Mouse (Mus musculus) c-Kit-positive CD71-positive TER-119-negative erythroid progenitor cells, embryonic 14.5 days (primary cell): ENCODE results near the gene Spint1.

Source experiments
- DNase-seq: peaks from one replicate; pipeline ENCODE4 v3.0.0-alpha.2; 2013; ENCODE audit warnings: low read depth

Gene Spint1

DNA sequence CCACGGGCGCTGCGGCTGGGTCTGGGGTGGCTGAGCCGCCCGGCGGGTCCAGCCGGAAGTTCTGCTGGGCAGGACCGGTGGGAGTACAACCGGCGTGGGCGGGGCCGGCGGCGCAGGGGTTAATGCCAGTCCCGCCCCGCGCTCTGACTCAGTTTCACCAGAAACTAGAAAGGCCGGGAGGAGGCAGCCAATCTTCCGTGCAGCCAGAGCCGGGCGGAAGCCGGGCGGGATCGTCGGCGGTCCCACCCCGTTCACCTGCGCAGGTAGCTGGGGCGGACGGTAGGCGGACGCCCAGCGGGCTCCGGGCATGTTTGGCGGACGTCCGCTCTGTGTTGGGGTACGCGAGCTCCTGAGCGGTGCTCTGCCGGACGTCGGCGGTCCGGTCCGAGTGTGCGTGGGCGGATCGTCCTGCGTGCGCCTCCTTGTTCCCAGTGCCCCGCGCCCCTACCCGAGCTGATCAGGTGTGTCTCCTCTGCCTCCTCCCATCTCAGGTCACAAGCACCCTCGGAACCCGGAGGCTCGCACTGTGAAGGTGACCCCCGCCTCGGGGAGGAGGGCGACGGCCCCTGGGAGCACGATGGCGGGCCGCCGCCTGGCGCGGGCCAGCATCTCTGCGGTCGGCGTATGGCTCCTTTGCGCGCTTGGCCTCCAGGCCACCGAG lies at the start of gene Spint1:
Gene Spint1, plus strand, starts transcription at position 153 of the 661 bp plus-strand sequence.
- no peak for DNase-seq

DNA sequence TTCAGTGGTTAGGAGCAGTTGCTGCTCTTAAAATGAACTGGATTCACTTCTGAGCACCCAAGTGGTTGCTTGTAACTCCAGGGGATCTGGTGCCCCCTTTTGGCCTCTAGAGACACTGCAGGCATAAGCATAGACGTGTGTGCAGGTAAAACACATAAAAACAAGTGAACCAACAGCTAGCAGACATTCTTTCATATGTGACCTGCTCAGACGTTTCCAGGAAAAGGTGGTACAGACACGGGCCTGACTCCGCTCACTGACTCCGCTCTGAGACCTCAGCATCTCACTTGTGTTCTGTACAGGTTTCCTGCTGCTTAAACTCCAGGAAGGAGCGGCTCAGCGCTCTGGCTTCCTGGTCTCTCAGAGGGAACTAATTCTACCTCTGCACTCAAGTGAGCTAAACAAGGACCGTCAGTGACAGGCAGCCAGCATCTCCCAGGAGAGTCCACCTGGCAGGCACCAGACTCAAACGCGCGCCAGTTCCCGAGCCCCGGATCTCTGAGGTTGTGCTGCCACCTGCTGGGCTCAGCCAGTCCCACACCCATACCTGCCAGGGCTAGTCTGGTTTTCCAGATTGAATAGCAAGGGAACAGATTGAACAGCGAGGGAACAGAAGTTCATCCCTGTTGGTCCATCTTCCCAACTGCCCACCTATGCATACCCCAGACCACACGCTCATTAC lies 48.0 kb upstream of the Spint1 start:
- peak; percentile 79 for DNase-seq

DNA sequence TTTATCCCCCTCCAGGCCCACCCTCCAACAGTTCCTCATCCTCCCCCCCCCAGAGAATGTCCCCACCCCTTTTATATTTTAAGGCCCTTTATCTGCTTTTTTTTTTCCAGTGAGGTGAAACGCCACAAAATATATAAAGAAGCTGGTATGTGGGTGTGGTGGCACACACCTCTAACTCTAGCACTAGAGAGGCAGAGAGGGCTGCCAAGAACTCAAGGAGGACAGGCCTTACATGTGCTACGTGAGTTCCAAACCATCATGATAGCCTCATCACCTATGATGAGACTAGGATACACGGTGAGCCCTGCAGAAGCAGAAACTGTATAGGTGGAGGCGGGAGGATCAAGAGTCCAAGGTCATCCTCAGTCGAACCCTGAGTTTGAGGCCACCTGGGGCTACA lies 46.2 kb upstream of the Spint1 start:
- no peak for DNase-seq

DNA sequence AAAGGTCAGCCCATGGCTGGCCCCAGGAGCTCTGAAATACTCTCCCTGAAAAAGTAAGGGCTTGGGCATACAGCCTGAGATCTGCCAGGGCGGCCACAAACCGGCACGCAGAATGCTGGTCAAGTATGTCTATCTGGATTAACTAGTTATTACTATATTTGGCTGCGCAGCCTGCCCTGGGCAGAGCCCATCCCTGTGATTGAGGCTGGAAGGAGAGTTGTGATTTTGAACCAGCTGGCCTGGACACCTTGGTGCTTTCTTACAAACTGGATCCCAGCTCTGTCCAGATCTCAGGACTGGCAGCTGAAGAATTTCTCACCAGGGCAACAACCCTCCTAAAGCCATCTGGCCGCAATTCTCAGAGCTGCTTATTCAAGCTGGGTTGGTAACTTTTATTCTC lies 43.0 kb upstream of the Spint1 start:
- no peak for DNase-seq

DNA sequence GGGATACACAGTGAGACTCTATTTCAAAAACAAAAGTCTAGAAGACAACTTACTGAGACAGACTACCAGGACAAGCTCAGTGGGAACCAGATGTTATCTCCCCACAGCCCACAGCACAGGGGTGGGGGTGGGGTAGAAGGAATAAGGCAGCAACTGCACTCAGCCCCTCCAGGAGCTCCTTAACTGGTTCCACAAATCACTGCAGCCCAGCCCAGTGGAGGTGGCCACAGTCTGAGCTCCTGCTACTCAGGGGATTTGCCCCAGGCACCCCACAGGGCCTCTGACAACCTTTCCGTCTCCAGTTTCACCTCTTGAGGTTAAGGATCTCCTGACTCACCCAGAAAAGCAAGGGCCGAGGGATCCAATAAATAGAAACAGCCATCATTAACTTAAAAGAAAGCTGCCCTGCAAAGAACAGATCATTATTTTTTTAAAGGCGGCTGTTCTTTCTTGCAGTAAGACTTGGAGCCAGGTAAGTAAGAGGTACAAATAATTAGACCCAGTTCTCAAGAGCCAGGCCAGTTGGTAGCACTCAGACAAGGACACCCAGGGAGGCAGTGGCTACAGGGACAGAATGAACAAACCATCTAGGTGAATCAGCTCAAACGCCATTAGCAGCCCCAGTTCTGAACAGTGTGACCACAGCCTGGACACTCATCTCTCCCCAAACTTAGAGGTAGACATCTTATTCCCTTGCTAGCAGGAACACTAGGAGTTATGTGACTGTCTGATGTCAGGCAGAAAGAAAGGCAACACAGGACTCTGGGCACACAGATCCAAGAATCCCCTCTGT lies 40.6 kb upstream of the Spint1 start:
- no peak for DNase-seq

DNA sequence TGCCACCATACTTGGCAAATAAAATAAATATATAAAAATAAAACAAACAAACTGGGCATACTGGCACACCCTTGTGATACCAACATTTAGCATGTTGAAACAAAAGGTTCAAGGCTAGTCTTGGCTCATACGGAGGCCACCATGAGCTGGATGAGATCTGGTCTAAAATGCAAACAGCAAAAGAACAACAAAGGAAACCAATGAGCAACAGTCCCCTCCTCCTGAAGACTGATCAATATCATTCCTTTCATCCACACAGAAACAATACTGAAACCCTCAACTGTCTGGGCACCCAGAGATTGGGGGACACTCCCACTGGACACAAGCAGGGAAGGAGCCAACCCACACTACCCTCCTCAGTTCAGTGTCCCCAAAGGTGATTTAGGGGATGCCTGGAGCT lies 39.7 kb upstream of the Spint1 start:
- DNase-seq = no peak

DNA sequence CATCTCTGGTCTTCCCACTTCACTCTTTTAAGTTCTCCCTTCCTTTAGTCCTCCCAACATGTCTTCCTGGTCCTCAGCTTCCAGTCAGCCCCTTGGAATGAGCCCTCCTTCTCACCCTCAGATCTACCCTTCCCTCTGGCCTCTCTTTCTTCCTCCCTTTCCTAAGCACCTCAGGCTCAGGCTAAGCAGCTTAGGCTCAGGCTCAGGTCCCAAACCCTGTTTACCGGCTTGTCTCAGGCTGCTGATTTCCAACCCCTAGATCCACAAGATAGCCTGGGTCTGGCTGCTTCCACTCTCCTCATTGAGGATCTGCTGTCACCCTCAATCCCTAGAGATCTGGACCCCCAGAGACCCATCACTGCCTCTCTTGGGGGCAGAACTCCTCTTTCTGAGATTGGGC lies 39.1 kb upstream of the Spint1 start:
- DNase-seq = no peak

DNA sequence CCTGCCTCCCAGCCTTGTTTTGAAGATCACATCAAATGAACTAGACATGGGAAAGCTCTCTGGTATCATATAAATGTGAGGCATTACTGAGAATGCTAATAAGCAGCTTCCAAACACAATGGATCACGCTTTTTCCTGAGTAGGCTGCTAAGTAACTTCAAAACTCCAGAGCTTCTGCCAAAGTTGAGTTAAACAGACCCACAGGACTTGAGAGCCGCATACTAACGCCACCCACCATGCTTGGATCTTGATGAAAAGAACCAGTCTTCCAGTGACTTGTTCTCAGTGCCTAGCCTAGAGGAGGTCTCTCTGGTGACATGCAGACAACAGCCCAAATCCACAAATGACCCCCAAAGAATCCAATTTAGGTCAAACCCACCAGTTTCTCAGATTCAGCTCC lies 38.2 kb upstream of the Spint1 start:
- DNase-seq = no peak

DNA sequence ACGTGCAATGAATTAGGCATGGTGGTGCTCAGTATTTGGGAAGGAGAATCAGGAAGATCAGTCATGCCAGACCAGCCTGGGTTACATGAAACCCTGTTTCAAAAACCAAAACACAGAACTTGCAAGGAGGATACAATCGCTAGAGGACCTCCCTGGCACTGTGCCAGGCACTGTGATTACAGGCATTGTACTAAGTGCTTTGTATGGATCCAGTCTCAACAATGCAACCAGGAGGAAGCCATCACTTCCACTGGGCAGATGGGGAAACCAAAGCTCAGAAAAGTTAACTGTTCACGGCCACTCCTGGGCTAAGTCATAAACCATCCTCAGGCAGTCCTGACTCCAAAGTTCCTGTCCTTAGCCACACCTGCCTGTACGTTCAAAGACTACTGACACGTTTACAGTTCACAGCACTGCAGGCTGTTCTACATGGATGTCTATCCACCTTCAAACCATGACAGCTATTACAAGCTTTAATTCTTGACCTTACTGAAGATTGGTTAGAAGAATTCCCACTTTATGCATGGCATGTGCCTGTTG lies 34.2 kb upstream of the Spint1 start:
- DNase-seq = no peak

DNA sequence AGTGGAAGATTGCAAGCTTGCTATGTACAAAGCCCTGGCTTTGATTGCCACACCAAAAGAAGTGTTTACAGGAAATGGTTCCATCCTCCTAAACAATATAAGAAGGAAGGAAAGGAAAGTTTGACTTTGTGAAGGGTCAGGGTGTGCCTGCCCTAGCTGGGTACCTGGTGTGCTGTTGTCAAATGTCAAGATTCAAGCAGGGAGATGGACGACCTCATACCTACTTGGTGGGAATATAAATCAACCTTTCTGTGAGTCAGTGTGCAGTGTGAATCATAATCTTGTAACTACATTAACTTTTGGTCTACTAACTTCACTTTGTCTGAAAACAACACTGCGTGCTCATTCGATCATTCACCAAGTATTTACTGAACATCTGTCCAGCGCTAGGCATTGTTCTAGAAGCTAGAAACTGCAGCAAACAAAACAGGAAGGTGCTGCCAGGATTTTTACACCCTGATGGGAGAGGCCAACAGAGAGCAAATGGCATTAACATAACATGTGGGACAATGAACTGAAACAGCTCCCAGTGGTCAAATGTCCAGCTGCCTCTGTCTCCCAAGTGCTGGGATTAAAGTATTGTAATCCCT lies 33.2 kb upstream of the Spint1 start:
- no peak for DNase-seq

DNA sequence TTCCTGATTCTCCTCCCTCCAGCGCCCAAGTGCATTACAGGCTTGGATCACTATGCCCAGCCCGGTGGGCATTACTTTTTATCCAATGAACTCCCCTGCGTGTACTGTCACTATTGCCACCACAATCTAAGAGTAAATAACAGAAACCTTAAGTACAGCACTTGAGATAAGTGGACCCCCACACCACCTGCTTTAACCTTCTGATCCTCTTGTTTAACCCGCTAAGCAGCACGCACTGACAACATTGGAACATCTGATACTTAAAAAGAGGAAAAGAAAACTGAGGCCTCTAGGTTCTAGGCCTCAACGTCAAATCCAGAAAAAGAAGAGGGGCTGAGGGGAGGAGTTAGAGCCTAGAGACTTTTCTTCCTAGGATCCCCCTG lies 29.2 kb upstream of the Spint1 start:
- no peak for DNase-seq

DNA sequence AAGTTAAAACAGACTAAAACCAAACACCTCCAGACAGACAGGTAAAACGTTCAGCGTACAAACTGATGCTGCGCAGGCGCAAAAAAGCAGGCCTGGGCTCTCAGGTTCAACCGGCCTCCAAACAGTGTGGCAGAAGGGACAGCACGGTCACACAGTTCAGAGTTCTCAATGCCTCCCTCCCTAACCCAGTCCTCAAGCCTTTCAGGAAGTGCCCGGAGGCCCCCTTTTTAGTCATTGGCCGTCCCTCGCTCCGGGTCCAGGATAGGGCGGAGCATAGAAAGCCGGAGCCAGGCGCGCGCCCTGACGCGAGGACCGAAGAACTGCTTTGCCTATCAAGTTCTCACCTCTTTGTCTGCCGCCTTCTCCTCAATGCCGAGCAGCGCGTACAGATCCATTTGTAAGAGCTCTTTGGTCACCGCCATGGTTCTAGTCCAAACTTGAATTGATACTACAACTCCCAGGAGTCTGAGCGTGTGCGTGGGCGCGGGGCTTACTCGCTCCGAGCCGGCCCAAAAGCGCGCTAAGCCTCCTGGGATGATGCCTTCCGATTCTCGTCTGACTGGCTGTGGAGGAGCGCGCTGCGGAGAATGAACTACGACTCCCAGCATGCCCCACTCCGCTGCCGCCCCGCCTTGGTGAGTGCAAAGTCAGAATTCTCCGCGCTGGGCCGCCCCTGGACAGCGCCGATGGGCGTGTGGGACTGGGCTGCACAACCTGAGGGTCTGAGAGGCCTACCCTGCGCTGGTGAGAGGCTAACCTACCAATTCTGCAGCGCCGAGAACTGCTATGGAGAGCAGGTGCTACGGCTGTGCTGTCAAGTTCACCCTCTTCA lies 28.6 kb upstream of the Spint1 start, which contains the start of the genes Zfyve19 and Dnajc17:
Gene Zfyve19, plus strand, starts transcription at position 274 of the 832 bp plus-strand sequence.
Gene Dnajc17, minus strand, starts transcription at position 452 of the 832 bp plus-strand sequence.
- DNase-seq = peak; percentile 94

DNA sequence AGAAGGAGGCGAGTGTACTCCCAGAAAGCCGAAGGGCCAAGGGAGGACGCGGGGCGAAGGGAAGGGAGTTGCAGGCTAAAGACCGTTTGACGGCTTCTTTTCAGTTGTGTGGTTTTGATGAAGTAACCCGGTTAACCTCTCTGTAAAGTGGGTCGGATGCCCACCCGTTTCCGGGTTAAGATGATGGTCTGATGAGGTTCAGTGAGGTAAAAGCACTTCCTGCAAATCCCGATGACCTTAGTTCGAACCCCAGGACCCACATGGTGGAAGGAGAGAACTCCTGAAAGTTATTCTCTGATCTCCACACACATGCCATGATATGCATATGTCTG lies 28.0 kb upstream of the Spint1 start:
- DNase-seq = no peak

DNA sequence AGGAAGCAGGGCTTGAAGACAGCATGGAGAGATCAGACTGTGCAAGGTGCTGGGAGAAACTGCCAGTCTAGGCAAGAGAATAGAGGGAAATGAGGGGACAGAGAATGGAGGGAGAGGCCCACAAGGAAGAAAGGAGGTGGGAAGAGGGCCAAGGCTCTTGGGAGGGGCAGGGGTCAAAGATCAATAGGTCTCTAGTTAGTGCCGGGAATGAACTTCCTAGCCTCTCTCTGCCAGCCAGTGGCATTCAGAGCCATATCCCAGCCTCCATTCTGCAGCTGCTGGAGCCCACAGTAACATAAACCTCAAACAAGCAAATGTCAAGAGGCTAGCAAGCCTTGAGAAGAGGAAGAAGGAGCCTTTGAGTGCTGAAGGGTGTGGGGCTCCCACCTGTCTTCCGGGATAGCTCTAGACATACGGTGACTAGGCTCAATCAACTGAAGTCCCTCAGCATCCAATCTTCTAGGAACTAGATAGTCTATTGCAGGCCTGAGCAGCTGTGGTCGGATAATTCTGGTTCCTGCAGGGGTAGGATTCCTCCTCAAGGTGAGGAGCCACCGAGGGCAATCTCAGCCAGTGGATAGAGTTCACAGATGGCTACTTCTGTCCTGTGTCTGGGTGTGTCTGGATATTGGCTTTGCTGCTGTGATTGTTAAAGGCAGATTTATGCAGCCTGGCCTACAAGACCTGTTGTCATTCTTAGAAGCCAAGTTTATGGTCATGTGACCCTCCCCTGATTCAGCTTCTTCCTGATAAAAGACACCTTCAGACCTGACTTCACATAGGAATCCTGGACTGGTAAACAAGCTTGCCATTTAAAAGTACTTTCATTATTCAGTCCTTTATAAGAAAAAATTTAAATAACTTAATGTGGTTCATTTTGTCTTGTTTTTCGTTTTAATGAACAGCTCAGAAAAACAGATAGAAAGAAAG lies 7.1 kb upstream of the Spint1 start, which contains the start of gene Ppp1r14d:
Gene Ppp1r14d, minus strand, starts transcription at position 132 of the 930 bp plus-strand sequence.
- DNase-seq = no peak

DNA sequence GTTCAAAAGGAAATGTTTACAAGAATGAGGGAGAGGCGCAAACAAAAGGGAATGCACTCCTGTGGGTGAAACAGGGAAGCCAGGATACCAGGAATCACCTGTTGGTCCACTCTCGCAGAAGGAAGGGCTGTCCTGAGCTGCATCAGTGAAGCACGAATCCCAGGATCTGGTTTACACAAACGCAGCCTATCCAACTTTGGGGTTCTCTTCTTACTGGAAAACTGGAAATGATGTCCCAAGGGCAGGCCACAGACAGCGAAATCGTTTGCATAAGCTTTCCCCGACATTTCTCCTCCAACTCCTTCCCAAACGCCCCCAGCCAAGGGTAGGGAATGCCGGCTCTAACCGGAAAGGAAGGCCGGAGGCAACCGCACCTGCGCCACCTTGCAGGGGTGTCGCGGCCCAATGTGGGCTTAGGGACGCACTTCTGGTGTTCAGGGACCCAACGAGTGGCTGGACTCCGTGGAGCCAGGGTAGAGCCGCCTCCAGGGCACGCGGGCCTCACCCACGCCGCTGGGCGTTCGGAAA lies 416 bp upstream of the Spint1 start:
- no peak for DNase-seq

DNA sequence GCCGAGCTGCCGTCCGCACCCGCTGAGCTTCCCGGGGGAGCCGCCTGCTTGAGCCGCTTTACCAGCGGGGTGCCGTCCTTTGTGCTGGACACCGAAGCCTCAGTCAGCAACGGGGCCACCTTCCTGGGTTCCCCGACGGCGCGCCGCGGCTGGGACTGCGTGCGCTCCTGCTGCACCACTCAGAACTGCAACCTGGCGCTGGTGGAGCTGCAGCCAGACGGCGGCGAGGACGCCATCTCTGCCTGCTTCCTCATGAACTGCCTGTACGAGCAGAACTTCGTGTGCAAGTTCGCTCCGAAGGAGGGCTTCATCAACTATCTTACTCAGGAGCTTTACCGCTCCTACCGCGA lies 684 bp downstream of the Spint1 start:
- no peak for DNase-seq

DNA sequence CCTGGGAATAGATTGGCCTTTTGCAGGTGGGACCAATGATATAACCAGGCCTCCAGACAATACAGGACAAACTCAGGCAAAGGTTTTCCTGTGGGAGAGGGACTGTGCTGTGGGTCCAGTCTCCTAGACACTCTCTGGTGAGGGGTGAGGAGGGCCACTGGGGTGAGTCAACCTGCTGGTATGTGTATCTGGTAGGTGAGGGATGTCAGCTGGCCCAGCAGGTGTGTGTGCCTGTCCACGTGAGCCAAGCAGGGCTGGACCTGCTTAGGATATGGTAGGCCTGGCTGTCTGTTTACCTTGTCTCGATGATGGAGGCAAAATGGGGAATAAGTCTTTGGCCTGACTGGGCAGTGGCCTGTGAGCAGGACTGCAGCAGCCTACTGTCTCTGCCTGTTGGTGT lies 1.5 kb downstream of the Spint1 start:
- DNase-seq = no peak

DNA sequence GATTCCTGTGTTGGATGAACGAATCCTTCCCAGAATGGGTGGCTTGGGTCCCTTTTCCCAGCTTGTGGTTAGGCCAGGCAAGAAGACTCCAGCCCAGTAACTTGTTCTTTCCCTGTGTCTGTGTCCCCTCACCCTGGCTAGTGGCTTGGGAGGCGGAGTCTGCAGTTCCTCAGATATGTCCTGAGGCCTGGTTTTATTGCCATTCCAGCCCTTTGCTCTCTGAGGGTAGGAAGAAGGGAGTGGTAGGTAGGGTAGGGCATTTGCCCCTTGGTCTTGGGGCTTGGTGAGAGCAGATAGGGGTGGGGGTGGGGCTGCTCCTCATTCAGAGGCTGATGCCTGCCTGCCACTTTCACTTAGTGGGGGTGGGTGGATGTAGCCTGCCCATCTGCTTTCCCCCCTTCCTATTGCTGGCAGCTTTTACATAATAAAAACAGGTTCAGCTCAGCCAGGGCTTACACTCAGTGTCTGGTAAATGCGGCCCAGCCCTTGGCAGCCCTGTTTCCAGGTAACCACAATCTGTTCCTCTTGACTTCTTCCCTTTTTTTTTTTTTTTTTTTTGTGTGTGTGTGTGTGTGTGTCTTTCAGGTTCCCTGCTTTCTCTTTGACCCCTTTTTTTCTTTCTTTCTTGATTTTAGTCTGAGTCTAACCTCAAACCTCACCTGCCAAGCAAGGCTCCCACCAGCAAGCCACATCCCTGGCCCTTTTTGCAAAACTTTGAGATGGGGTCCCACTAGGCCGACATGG lies 3.1 kb downstream of the Spint1 start:
- DNase-seq = no peak

DNA sequence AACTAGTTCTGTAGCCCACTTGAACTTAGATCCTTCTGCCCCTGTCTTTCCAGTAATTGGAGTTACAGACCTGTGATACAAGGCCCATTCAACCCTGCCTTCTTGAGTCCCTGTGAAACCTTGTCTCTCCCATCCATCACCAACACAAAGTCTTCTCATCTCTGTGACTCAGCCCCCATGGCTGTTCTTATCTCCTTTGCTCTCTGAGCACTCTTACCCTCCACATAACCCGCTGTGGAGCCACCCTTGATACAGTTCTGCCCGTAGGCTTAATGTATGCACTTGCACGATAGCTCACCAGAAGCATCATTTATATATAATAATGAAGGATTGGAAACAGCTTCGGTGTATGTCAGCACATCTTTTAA lies 3.6 kb downstream of the Spint1 start:
- DNase-seq = no peak

DNA sequence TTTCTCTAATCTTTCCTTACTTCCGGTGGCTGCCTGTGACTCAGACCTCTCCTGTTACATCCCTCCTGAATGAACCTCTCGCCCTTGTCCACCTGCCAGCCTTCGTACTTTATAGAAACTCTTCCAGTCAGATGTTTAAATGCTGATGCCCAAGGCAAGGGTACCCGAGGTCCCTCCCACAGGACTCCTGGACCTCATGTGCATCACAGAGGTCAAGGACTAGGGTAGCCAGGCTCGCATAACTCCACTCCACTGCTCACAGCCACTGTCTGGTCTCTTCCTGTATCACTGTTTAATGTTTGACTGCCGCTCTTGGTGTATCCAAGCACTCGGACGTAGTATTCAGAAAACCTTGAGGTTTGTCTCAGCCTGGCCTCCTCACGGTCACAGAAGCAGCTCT lies 5.4 kb downstream of the Spint1 start:
- no peak for DNase-seq
